Mouse (Mus musculus) brain, embryonic 14.5 days (tissue): ENCODE measurements around the gene Rnd1.

Experiments
- CTCF ChIP-seq: fragments of 200-500 bp; IDR thresholded peaks from 2 replicates; pipeline ENCODE4 v1.5.1; 2012; ENCODE audit warnings: inconsistent platforms, mild to moderate bottlenecking, moderate library complexity, borderline replicate concordance; ENCODE audit not compliant: insufficient read depth, insufficient read length; ENCODE audit errors: extremely low read depth
- POLR2A ChIP-seq: fragments of 200-500 bp; IDR thresholded peaks from 2 replicates; pipeline ENCODE4 v1.6.1; 2012; ENCODE audit warnings: mild to moderate bottlenecking, inconsistent platforms, borderline replicate concordance; ENCODE audit not compliant: poor library complexity, insufficient read depth, insufficient read length, severe bottlenecking; ENCODE audit errors: extremely low read depth

DNA sequence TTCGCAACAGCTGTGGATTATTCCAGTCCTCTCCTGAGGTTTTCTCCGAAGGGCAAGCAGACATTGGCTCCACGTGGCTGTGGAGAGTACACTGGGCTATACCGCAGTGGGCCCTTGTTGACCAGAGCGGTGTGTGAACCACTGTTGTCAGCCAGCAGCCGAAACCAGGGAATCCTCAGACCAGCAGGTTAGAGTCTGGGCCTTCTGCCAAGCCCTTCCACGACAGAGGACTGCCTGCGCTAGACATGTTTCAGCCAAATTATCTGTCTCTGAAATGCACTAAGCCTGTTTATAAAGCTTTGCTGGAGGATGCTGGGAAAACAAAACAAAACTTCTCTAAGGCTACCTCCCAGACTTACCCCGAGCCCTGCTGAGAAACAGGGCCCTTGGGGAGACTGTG is 62.7 kb downstream of the Rnd1 start:
- no peak for TF ChIP-seq CTCF
- TF ChIP-seq POLR2A = no peak
